Mouse (Mus musculus): ENCODE measurements at regions not wholly inside any gene's neighbourhood (a gene's known extent, or its start where the extent isn't known, plus 50 kb on each side); places are given as distances from the start of the nearest gene placed in this dataset.

DNA sequence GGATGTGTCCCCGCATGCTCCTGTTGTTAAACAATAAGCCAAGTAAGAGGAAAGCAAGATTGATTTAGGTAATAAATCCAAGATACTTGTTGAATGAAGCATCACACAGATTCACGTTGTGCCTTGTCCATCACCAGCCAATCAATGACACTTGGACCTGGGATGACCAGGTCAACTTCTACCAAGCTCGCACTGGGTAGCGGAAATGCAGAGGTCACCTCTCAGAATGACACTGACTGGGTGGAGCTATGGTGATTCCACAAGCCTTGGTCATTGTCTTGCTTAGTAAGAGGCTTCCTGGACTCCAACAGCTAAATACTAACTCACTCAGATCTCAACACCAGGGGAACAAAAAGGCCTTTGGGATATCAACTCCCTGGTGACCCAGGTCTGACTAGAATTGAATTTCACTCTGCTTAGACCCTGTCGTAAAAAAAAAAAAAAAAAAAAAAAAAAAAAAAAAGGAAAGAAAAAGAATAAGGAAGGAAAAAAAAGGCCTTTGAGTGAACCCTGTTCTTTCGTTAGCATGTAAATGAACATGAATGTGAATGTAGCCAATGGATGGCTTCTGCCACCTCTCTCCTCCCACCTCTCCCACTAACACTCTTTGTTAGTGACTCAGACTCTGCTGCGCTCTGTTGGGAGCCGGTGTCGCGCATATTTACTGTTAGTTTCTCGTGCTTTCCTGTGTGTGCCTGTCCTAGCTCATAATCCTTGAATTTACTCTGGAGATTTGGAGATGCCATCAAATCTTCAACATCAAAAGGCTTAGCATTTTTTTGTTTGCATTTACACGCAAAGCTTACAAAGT is 66.4 kb upstream of the Skap2 start:
- TF ChIP-seq CTCF (IDR thresholded peaks at IDR 0.05; ENCODE audit: borderline replicate concordance, insufficient read depth, low read length) (no peak), POLR2A (IDR thresholded peaks at IDR 0.05; ENCODE audit: low read depth, low read length) (no peak)

All from embryonic fibroblast, embryonic 13.5 days (primary cell).